Mouse (Mus musculus): ENCODE data around the gene Plpp7.
A peak's percentile ranks its signal among the peaks of the same experiment; 100 is the strongest.

The Plpp7 gene

GRCm38 (mm10) chr2:32095351-32096121 lies at the start of gene Plpp7:
Plpp7 (plus strand) TSS chr2:32095528.
- DNase-seq (ENCODE audit: low spot score), result peak; percentile 41

GRCm38 (mm10) chr2:32046009-32046408 lies 49.3 kb upstream of the Plpp7 start:
- no peak for DNase-seq (ENCODE audit: low spot score)

GRCm38 (mm10) chr2:32047323-32047722 lies 48.0 kb upstream of the Plpp7 start:
- no peak for DNase-seq (ENCODE audit: low spot score)

GRCm38 (mm10) chr2:32051791-32052190 lies 43.5 kb upstream of the Plpp7 start:
- DNase-seq (ENCODE audit: low spot score), result no peak

- DNase-seq (ENCODE audit: low spot score), result no peak
Measured at GRCm38 (mm10) chr2:32052418-32052817, 42.9 kb upstream of the Plpp7 start.

GRCm38 (mm10) chr2:32055357-32055965 lies 39.9 kb upstream of the Plpp7 start:
- no peak for DNase-seq (ENCODE audit: low spot score)

GRCm38 (mm10) chr2:32056524-32056923 lies 38.8 kb upstream of the Plpp7 start:
- DNase-seq (ENCODE audit: low spot score), result no peak

- DNase-seq (ENCODE audit: low spot score), result no peak
Measured at GRCm38 (mm10) chr2:32057360-32057759, 38.0 kb upstream of the Plpp7 start.

GRCm38 (mm10) chr2:32057794-32058193 lies 37.5 kb upstream of the Plpp7 start:
- no peak for DNase-seq (ENCODE audit: low spot score)

- DNase-seq (ENCODE audit: low spot score), result no peak
Measured at GRCm38 (mm10) chr2:32058241-32058640, 37.1 kb upstream of the Plpp7 start.

- no peak for DNase-seq (ENCODE audit: low spot score)
Measured at GRCm38 (mm10) chr2:32058716-32059115, 36.6 kb upstream of the Plpp7 start.

GRCm38 (mm10) chr2:32059613-32060012 lies 35.7 kb upstream of the Plpp7 start:
- no peak for DNase-seq (ENCODE audit: low spot score)

GRCm38 (mm10) chr2:32060228-32060805 lies 35.0 kb upstream of the Plpp7 start:
- no peak for DNase-seq (ENCODE audit: low spot score)

GRCm38 (mm10) chr2:32061189-32061588 lies 34.1 kb upstream of the Plpp7 start:
- DNase-seq (ENCODE audit: low spot score), result no peak

GRCm38 (mm10) chr2:32061722-32062505 lies 33.4 kb upstream of the Plpp7 start:
- no peak for DNase-seq (ENCODE audit: low spot score)

GRCm38 (mm10) chr2:32062626-32063410 lies 32.5 kb upstream of the Plpp7 start:
- no peak for DNase-seq (ENCODE audit: low spot score)

GRCm38 (mm10) chr2:32063451-32064151 lies 31.7 kb upstream of the Plpp7 start:
- no peak for DNase-seq (ENCODE audit: low spot score)

GRCm38 (mm10) chr2:32064913-32065312 lies 30.4 kb upstream of the Plpp7 start:
- no peak for DNase-seq (ENCODE audit: low spot score)

GRCm38 (mm10) chr2:32065371-32065791 lies 29.9 kb upstream of the Plpp7 start:
- DNase-seq (ENCODE audit: low spot score), result no peak

GRCm38 (mm10) chr2:32066005-32066404 lies 29.3 kb upstream of the Plpp7 start:
- DNase-seq (ENCODE audit: low spot score), result no peak

Measured in ovary, postnatal 10 days (tissue).